Mouse (Mus musculus): ENCODE measurements at regions not wholly inside any gene's neighbourhood (a gene's known extent, or its start where the extent isn't known, plus 50 kb on each side); places are given as distances from the start of the nearest gene placed in this dataset.

DNA sequence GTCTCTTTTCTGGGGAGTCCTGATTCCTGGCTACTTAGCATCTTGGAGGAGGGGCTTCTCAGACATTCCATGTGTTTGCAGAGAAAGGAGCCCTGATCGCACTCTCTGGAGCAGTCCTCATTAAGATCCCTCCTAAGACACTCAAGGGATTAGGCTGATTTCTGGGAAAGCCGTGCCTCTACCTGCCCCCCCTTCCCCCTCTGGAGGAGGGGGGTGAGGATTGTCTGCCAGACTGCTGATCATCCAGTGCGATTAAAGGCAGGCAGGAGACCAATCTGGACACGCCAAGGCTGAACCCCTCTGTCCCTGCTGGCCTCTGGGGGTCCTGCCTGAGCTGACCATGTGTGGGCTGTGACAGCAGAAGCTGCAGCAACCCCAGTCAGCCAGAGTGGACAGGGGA is 65.4 kb downstream of the Vegfa start:
- peaks cover 72% of the 10 kb centered on the region for H3K4me1 ChIP-seq
- WGBS = 29% methylated on average over 4 of the region's 4 CpGs
- no peak overlapping the region for H3K4me3 ChIP-seq
- H3K27me3 ChIP-seq (ENCODE audit: low read depth, poor library complexity, severe bottlenecking) = no peaks in the 10 kb centered on the region
- no peaks in the 10 kb centered on the region for H3K36me3 ChIP-seq
- H3K27ac ChIP-seq = peak overlapping the region; percentile 74
- H3K9me3 ChIP-seq (replicated peaks) = no peaks in the 10 kb centered on the region
- DNase-seq (ENCODE audit: low spot score) = no peak

DNA sequence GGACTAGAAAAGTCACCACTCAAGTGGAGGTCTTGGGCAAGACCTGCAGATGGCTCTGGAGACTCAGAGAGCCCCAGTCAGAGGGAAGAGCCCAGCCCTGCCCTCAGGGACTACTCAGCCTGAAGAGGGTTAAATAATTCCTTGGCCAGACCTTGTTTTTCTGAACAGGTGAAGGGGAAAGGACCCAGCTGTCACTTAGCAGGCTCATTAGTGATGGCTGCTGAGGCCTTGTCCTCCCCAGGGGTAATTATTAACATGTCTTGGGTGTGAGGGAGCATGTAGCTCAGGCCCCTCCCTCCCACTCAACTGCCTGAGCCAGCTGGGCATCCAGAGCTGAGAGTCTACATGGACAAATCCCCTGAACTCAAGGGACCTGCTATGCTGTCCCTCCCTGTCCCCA is 68.1 kb downstream of the Vegfa start:
- DNase-seq (ENCODE audit: low spot score) = no peak
- H3K27ac ChIP-seq = peak overlapping the region; percentile 61; the same call in 1 of the 2 replicates
- H3K36me3 ChIP-seq = no peaks in the 10 kb centered on the region
- H3K4me3 ChIP-seq = no peak overlapping the region
- H3K4me1 ChIP-seq = peaks cover 60% of the 10 kb centered on the region
- no peaks in the 10 kb centered on the region for H3K27me3 ChIP-seq (ENCODE audit: low read depth, poor library complexity, severe bottlenecking)
- no peaks in the 10 kb centered on the region for H3K9me3 ChIP-seq (replicated peaks)

DNA sequence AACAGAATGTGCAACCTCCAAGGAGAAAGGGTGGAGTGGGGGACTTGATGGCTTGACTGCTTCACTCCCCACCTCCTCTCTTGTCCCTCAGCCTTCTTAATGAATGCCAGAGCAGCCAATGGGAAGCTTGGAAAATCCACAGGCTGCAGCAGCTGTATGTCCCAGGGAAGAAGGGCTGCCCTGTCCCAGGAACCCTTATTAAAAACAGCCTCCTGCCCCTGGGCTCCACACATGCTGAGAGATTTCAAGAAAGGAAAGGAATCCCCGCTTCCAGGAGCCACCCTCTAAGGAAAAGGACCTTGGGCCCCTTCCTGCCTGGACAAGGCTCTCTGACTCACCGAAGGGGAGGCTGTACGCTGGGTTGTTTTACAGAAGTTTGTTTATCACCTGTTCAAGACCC is 68.8 kb downstream of the Vegfa start:
- Histone ChIP-seq H3K36me3 (no peaks in the 10 kb centered on the region), H3K4me3 (0 out of 2 replicates have a peak overlapping the region, but pooled peaks have one; percentile 6), H3K27me3 (ENCODE audit: low read depth, poor library complexity, severe bottlenecking) (no peaks in the 10 kb centered on the region), H3K4me1 (peaks cover 60% of the 10 kb centered on the region), H3K9me3 (replicated peaks) (no peaks in the 10 kb centered on the region), H3K27ac (peak overlapping the region; percentile 61; the same call in 1 of the 2 replicates)
- 39% methylated on average over 3 of the region's 3 CpGs for WGBS
- peak; percentile 62 for DNase-seq (ENCODE audit: low spot score)

DNA sequence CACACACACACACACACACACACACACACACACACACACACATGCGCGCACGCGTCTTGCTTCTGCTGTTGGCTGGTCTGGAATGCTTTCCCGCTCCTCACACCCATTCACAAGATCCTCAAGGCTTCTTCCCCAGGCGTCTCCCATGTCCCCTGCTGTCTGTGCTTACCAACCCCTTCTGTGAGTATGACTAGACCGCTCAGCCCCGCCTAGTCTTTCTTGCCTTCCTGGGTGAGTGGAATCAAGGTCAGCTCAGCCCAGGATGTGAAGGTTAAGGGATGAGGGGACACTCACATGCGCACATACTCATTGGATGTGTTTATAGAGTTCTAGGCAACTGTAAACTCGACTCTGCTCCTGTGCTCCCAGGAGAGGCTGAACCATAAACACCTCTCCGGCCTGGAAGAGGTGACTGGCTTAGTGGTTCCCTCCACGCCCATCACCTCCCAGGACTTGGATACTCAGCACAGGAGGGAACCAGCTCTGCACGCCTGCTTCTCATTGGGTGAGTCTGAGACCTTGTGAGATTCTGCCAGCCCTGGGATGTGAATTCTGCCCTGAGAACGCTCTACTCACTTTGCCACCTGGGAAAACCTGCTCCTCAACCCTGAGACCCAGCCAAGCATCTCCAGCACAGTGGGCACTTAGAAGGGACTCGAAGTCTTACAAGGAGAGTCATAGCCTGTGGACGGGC is 70.4 kb downstream of the Vegfa start:
- Histone ChIP-seq H3K9me3 (replicated peaks) (no peaks in the 10 kb centered on the region), H3K4me3 (no peak overlapping the region), H3K4me1 (peaks cover 55% of the 10 kb centered on the region), H3K27me3 (ENCODE audit: low read depth, poor library complexity, severe bottlenecking) (0 out of 2 replicates have a peak, but pooled peaks cover 5% of the 10 kb centered on the region), H3K36me3 (no peaks in the 10 kb centered on the region), H3K27ac (peak overlapping the region; percentile 56)
- WGBS = 81% methylated on average over 16 of the region's 16 CpGs
- no peak for DNase-seq (ENCODE audit: low spot score)

DNA sequence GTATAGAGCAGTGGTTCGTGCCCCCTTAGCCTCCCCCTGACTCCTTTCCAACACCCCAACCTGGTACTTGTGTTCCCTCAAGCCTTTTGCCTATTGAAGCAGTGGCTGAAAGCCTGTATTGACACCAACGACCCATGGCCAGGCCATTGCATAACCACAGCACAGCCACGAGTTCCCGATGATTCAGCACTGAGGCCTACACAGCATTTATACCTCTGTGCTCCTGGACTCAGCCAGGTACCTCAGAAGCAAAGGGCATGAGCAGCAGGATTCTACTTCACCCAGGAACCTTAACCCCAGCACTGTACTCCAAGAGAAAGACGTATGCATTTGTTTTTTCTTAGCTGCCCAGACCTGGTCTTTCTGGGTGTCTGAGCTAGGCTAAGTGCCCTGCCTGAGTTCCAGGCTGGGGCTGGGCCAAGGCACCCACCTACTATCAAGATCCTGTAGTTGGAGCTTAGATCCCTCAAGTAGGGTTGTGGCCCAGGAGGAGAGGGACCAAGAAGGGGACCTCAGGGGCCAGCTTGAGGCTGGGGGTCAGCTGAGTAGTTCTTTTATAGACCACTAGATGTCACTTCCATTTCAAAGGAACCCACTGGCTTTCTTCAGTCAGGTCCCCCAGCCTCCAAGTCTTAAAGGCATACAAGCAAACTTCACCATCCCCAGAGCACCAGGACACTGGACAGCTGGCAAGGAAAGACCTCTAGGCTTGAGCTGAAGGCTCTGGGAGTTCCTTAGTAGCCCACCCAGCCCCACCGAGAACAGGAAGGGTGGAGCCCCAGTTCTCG is 73.9 kb downstream of the Vegfa start:
- no peak overlapping the region for H3K4me3 ChIP-seq
- WGBS = 82% methylated on average over 7 of the region's 7 CpGs
- no peaks in the 10 kb centered on the region for H3K9me3 ChIP-seq (replicated peaks)
- no peak for DNase-seq (ENCODE audit: low spot score)
- peaks cover 42% of the 10 kb centered on the region for H3K4me1 ChIP-seq
- 0 out of 2 replicates have a peak, but pooled peaks cover 5% of the 10 kb centered on the region for H3K27me3 ChIP-seq (ENCODE audit: low read depth, poor library complexity, severe bottlenecking)
- peak overlapping the region; percentile 46; the same call in 1 of the 2 replicates for H3K27ac ChIP-seq
- H3K36me3 ChIP-seq = no peaks in the 10 kb centered on the region

DNA sequence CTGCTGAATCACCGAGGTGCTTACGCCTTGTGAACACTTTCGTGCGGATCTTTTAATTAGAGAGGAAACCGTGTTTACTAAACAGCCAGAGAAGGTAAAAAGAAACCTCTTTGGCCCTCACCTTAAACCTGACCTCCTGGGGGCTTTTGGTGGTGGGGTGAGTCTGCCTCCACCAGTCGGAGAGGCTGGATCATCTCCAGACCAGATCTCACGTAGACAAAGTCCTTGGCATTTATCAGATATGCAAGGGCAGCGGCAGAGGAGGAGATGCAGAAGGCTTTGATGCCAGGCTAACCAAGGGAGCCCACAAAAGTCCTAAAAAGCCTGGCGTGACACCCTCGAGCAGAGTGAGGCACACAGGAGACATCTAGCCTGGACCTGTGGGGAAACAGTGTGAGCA is 76.7 kb downstream of the Vegfa start:
- Histone ChIP-seq H3K27me3 (ENCODE audit: low read depth, poor library complexity, severe bottlenecking) (0 out of 2 replicates have a peak, but pooled peaks cover 5% of the 10 kb centered on the region), H3K4me1 (peaks cover 33% of the 10 kb centered on the region), H3K9me3 (replicated peaks) (no peaks in the 10 kb centered on the region), H3K27ac (0 out of 2 replicates have a peak overlapping the region, but pooled peaks have one; percentile 25), H3K36me3 (no peaks in the 10 kb centered on the region), H3K4me3 (no peak overlapping the region)
- DNase-seq (ENCODE audit: low spot score) = no peak
- WGBS = 58% methylated on average over 10 of the region's 10 CpGs

DNA sequence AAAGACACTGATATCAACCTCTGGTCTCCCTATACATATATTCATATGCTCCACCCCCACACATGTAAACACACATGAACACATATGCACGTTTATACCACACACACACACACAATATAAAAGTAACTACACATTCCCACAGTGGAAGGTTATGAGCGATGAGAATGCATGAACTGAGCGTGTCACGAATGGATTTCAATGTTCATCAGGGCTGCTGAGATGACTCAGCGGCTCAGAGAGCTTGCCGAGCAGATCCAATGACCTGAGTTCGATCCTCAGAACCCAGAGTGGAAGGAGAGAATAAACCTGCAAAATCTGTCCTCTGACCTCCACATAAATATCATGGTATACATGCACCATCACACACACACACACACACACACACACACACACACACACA is 77.3 kb downstream of the Vegfa start:
- H3K27me3 ChIP-seq (ENCODE audit: low read depth, poor library complexity, severe bottlenecking) = 0 out of 2 replicates have a peak, but pooled peaks cover 5% of the 10 kb centered on the region
- H3K4me3 ChIP-seq = no peak overlapping the region
- H3K9me3 ChIP-seq (replicated peaks) = no peaks in the 10 kb centered on the region
- H3K36me3 ChIP-seq = no peaks in the 10 kb centered on the region
- DNase-seq (ENCODE audit: low spot score) = no peak
- H3K4me1 ChIP-seq = peaks cover 34% of the 10 kb centered on the region
- 91% methylated on average over 7 of the region's 7 CpGs for WGBS
- H3K27ac ChIP-seq = no peak overlapping the region

DNA sequence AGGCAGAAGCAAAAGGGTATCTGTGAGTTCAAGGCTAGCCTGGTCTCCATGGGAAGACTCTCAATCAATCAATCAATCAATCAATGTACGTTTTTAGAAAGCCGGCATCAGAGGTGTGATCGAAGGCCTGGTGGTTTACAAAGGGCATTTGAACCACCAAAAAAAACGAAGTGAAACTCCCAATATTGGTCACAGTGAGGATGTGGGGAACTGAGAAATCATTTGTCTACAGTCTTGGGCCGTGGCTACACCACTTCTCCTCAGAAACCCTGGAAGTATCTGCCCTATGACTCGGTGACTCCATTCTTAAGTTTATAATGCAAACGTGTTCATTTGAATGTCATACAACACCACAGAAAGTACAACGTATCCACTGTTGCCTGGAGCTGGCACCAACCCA is 78.6 kb downstream of the Vegfa start:
- Histone ChIP-seq H3K36me3 (no peaks in the 10 kb centered on the region), H3K27me3 (ENCODE audit: low read depth, poor library complexity, severe bottlenecking) (0 out of 2 replicates have a peak, but pooled peaks cover 5% of the 10 kb centered on the region), H3K4me1 (peaks cover 37% of the 10 kb centered on the region), H3K4me3 (no peak overlapping the region), H3K9me3 (replicated peaks) (no peaks in the 10 kb centered on the region), H3K27ac (no peak overlapping the region)
- 89% methylated on average over 8 of the region's 8 CpGs for WGBS
- no peak for DNase-seq (ENCODE audit: low spot score)

DNA sequence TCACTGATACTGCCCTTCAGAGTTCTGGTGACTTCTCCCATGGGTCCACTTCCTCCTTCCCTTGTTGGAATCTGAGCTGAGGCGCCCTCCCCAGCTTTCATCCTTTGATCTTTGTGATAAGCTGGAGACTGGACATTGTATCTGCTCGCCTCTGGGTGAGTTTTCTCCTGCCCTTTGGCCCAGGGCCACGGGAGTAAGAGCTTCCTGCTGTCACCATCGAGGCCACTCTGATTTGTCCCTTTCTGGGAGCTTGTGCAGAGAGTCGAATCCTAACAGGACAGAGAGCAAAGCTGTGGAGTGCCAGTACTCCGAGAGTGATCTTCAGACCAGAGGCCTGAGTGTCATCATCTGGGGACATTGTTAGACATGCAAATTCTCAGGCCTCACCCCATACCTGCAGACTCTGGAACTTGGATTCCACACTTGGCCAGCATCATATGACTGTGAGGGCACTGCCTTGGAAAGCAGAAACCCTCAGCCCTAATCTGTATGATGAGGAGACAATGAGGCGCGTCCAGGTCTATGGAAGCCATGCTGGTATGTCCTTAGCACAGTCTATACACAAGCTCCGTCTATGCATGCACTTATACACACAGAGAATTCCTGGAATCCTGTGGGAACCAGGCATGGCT is 81.5 kb downstream of the Vegfa start:
- DNase-seq (ENCODE audit: low spot score) = no peak
- WGBS = 43% methylated on average over 9 of the region's 9 CpGs
- Histone ChIP-seq H3K4me3 (no peak overlapping the region), H3K4me1 (peaks cover 20% of the 10 kb centered on the region), H3K27me3 (ENCODE audit: low read depth, poor library complexity, severe bottlenecking) (no peaks in the 10 kb centered on the region), H3K27ac (0 out of 2 replicates have a peak overlapping the region, but pooled peaks have one; percentile 19), H3K36me3 (no peaks in the 10 kb centered on the region), H3K9me3 (replicated peaks) (no peaks in the 10 kb centered on the region)

DNA sequence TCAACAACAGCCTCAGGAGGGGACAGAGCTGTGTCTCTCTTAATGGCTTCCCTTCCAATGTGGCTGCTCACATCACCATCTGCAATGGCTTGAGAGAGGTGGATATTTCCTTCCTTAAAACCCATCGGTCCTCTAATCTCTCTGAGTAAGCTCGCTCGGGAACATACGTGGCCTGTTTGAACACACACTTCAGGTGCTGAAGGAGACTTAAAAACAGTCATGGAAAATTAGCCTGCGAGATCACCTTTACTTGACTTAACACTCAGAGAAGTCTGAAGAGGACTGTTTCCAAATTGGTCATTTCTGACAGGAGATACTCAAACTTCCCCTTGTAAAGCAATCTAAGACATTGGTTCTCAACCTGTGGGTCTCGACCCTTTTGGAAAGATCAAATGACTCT is 83.0 kb downstream of the Vegfa start:
- no peaks in the 10 kb centered on the region for H3K27me3 ChIP-seq (ENCODE audit: low read depth, poor library complexity, severe bottlenecking)
- DNase-seq (ENCODE audit: low spot score) = no peak
- WGBS = 86% methylated on average over 6 of the region's 6 CpGs

DNA sequence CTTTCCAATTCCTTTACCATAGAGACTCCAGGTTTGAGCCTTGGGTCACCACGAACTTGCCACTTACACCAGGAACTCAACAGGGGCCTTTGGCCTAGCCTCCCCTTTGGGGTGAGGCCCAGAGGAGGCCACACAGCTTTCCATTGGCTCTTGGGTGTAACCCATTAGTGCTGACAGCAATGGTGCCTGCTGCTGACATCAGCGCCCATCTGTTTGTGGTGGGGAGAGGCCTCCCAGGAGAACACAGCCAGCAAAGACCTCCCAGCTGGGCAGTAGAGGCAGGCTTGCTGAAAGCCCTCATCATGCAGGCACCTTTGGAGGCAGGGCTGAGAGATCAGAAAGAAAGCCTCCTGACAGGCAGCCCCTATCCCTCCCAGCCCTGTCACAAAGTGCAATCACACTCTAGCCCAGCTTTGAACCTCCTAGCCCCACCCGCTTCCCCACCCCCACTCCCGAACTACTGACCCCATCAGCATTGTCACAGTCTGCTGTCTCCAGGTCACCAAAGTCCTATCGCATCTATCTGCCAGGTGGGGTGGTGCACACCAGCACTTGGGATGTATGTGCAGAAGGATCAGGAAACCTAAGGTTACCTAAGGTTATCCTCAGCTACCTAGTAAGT is 83.7 kb downstream of the Vegfa start:
- Histone ChIP-seq H3K9me3 (replicated peaks) (no peaks in the 10 kb centered on the region), H3K27ac (no peak overlapping the region), H3K36me3 (no peaks in the 10 kb centered on the region), H3K27me3 (ENCODE audit: low read depth, poor library complexity, severe bottlenecking) (no peaks in the 10 kb centered on the region), H3K4me1 (peaks cover 24% of the 10 kb centered on the region), H3K4me3 (no peak overlapping the region)
- no peak for DNase-seq (ENCODE audit: low spot score)
- WGBS = 36% methylated on average over 5 of the region's 5 CpGs

More for the DNA sequence above, 83.0 kb downstream of the Vegfa start:
- Histone ChIP-seq H3K4me1 (peaks cover 24% of the 10 kb centered on the region), H3K9me3 (replicated peaks) (no peaks in the 10 kb centered on the region), H3K27ac (no peak overlapping the region), H3K4me3 (no peak overlapping the region), H3K36me3 (no peaks in the 10 kb centered on the region)

DNA sequence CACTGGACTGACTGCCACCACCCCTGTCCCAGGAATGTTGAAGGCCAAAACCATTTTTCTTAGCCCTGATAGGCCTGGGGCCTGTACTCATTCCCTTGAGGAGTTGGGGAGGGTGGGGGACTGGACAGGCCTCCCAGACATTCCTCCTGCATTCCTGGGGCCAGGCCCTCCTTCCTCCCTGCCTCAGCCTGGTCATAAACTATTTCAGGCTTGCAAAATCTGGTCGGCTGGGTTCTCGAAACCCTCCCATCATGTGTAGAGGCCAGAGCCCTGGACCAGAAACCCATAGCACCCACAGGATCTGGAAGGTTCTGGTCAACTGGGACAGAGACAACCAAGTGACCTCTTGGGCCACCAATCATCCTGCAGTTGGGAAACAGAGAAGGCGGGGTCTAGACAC is 87.2 kb downstream of the Vegfa start:
- WGBS = 71% methylated on average over 3 of the region's 3 CpGs
- Histone ChIP-seq H3K4me3 (no peak overlapping the region), H3K27ac (peak overlapping the region; percentile 20; the same call in 1 of the 2 replicates), H3K9me3 (replicated peaks) (no peaks in the 10 kb centered on the region), H3K4me1 (peaks cover 26% of the 10 kb centered on the region), H3K36me3 (no peaks in the 10 kb centered on the region), H3K27me3 (ENCODE audit: low read depth, poor library complexity, severe bottlenecking) (no peaks in the 10 kb centered on the region)
- no peak for DNase-seq (ENCODE audit: low spot score)

Measured in limb, embryonic 10.5 days (tissue).